Mouse (Mus musculus): Measurements from ENCODE around the gene Egln1. TPM values are rescaled to one million over a fixed set of nuclear protein-coding genes. Genes with fewer than 3 reads are reported as not detected.

Gene Egln1
- total RNA-seq (2021): 100 to 1,000 TPM; 140 to 151 TPM
- long read RNA-seq, experiment 1, transcript Egln1-201 (5 exons, 3,594 nt): major isoform, 207 of 269 reads
- long read RNA-seq, experiment 1, partial matches to known transcripts: 4 of 269 reads
- long read RNA-seq, experiment 1, other reads (novel, unspliced or antisense): 58 of 269 reads
- long read RNA-seq, experiment 2, transcript Egln1-201 (5 exons, 3,594 nt): major isoform, 283 of 330 reads
- long read RNA-seq, experiment 2, partial matches to known transcripts: 3 of 330 reads
- long read RNA-seq, experiment 2, other reads (novel, unspliced or antisense): 44 of 330 reads

DNA sequence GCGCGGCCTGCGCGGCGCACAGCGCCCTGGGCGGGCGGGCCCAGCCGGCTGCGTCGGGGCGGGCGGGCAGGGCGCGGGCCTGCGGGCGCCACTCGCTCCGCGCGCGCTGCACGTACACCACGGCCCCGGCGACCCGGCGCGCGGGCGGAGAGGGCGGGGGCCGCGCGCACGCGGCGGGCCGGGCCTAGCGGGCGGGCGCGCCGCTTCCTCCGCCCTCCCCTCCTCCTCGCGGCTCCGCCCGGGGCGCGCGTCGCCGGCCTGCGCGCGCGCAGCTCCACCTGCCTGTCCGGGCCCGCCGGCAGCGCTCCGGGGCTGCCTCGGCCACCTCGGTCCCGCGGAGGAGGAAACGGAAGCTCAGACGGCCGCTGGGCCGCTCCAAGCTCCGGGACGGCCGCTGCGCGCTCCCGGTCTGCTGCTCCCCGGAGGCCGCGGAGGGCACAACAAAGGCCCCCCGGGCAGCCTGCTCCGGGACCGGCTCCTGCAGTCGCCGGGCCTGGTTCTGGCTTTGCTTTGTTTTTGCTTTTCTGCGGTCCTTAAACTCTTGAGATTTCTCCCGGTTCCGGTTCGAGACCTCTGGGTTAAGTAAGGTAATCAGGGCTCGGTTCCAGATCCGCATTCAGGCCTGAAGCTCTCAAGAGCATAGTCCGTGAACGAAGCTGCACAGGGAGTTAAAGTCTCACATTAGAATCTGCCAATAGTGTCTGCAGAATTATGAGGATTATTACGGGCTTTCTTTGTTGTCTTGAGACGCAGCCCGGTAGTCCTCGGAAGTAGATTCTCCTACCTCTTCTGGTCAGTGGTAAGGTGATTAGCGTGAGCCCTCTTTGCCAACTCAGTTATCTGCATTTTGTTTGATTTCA lies at the start of gene Egln1:
TSS of gene Egln1 (minus strand) at position 116 of the 860 bp plus-strand sequence.
- DNase-seq: peak; percentile 65 to 70
- intact Hi-C loops (cut with DNase I): loop anchor here (2.0 to 5.0 kb wide), 3 partner anchors 37 to 63 kb away; partner anchors contain the start of genes Exoc8, Sprtn and Tsnax

DNA sequence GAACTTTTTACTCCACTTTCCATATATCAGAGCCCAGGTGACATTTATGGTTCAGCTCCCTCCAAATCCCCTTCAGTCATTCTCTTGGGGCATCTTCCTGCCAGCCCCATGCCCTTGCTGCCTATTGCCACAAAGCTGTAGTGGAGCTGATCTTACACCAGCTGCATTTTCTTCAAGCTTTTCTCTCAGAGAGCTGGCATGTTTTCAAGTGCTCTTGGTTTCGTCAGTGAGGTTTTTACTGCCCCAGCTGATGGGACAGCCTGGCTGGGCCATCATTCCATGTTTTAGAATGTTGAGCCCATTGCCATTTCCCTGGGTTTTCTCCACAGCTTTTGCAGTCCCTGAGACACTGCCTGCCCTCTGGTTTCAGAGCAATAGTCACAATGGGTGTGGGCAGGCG lies 46.7 kb upstream of the Egln1 start:
- DNase-seq: no peak
- intact Hi-C loops (cut with DNase I): no loop called here

GRCm38 (mm10) chr8:124991668-124991926 lies 42.5 kb upstream of the Egln1 start:
- intact Hi-C loops (cut with DNase I): no loop called here
- DNase-seq: no peak

GRCm38 (mm10) chr8:124990923-124991667 lies 42.0 kb upstream of the Egln1 start:
- intact Hi-C loops (cut with DNase I): no loop called here
- DNase-seq: no peak

- intact Hi-C loops (cut with DNase I): no loop called here
- no peak for DNase-seq
Observed at GRCm38 (mm10) chr8:124980828-124981227, 31.7 kb upstream of the Egln1 start.

GRCm38 (mm10) chr8:124980036-124980435 lies 30.9 kb upstream of the Egln1 start:
- intact Hi-C loops (cut with DNase I): no loop called here
- DNase-seq: no peak

GRCm38 (mm10) chr8:124978026-124978425 lies 28.9 kb upstream of the Egln1 start:
- intact Hi-C loops (cut with DNase I): no loop called here
- no peak for DNase-seq

- DNase-seq: no peak
- intact Hi-C loops (cut with DNase I): no loop called here
Observed at GRCm38 (mm10) chr8:124976211-124976610, 27.1 kb upstream of the Egln1 start.

GRCm38 (mm10) chr8:124974254-124974653 lies 25.1 kb upstream of the Egln1 start:
- intact Hi-C loops (cut with DNase I): no loop called here
- no peak for DNase-seq

DNA sequence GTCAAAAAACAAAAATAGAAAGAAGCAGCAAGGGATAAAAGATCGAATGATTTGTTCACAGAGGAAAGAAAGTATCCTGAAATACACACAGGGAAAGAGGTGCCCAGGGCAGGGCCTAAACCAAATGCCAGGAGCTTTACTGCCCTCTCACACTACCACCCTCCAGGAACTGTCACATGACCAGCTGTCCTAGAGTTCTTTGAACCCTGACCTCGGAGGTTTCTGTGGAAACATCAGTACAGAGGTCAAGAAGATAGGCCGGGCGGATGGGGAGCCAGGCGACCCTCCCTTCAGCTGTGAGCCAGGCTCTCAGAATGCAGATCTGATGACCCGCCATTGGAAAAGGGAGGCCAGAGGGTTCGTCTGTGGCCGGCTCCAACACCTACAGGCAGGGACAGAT lies 24.1 kb upstream of the Egln1 start:
- no peak for DNase-seq
- intact Hi-C loops (cut with DNase I): no loop called here

DNA sequence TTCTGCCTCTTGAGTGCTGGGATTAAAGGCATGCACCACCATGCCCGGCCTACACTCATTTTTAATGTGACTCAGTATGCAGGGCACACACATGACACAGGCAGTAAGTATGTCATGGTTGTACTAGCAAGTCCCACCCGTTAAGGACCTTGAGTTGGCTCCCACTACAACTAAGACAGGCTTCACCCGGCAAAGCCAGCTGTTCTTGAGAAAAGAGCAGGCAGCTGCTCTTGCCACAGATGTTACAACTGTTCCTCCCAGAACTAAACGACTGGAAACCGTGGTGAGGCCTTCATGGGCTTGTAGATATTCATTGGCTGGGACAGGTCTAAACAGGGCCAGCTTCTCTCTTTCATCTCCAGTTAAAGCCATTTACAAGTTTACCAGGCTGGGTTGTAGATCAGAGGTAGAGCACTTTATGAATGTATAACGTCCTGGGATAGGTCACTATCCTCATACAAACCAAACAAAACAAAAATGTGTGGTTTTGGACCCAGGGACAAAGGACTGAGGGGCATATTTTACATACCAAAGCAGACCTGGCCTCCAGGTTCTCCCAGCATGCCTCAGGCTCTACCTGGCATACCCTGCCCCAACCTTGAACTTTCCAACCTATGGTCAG lies 21.3 kb upstream of the Egln1 start:
- DNase-seq: no peak
- intact Hi-C loops (cut with DNase I): no loop called here

DNA sequence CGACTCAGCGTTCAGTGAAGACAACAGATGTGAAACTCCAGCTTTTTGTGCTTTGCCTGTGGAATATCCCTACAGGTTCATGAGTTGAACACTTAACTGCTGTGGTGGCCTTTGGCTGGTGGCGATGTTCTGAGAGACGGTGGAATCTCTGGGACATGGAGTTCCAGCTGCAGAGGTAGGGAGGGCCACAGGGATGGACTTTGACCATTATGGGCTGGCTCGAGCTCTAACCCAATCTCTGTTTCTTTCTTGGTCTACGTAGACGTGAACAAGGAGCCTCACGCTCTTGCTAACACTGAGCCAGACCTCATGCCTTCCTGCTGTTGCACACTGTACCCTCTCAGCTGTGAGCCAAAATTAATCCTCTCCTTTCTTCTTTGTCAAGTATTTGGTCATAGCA lies 15.8 kb upstream of the Egln1 start:
- no peak for DNase-seq

DNA sequence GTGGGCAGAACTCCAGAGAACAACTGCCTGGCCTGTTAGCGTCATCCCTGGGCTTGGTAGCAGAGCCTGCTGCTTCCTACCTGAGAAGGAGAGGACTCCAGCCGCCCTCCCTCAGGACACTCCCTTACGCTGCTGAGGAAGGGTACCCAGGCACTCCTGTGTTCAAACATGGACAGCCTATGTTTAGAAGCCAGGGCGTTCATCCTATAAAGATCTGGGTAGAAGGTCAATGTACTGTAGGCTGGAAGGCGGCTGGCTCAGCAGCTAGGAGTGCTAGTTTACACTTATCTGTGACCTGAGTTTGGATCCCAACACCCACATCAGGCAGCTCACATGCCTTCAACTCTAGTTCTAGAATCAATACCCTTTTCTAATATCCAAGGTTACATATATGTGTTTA lies 14.1 kb upstream of the Egln1 start:
- no peak for DNase-seq
- intact Hi-C loops (cut with DNase I): no loop called here

More for the DNA sequence above, 15.8 kb upstream of the Egln1 start:
- intact Hi-C loops (cut with DNase I): no loop called here

GRCm38 (mm10) chr8:124960226-124960880 lies 11.2 kb upstream of the Egln1 start:
- intact Hi-C loops (cut with DNase I): no loop called here
- no peak for DNase-seq

- intact Hi-C loops (cut with DNase I): no loop called here
- DNase-seq: no peak
Observed at GRCm38 (mm10) chr8:124959462-124960225, 10.5 kb upstream of the Egln1 start.

- DNase-seq: no peak
- intact Hi-C loops (cut with DNase I): no loop called here
Observed at GRCm38 (mm10) chr8:124954572-124955082, 5.5 kb upstream of the Egln1 start.

- intact Hi-C loops (cut with DNase I): no loop called here
- no peak for DNase-seq
Observed at GRCm38 (mm10) chr8:124953188-124953587, 4.1 kb upstream of the Egln1 start.

DNA sequence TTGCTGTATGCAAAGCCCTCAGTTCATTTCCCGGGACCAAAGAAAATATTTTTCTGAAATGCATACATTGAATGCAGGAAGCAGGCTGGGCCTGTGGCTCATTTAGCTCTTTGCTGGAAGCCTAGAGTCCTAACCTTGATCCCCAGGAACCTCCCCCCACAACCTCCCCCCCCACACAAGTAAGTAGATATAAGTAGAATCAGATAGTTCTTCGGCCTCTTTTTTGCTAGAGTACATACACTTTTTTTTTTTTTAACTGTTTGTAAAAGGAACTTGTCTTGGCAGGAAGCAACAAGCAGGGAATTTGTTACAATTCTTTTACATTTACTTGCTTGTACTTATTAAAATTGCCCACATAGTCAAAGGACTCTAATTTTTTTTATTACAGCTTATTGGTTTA lies 1.7 kb upstream of the Egln1 start:
- no peak for DNase-seq
- intact Hi-C loops (cut with DNase I): loop anchor here (2.0 kb wide), 1 partner anchor 62 kb away; the partner anchor contains the start of gene Tsnax

GRCm38 (mm10) chr8:124950069-124950456 lies 939 bp upstream of the Egln1 start:
- no peak for DNase-seq
- intact Hi-C loops (cut with DNase I): loop anchor here (2.0 kb wide), 1 partner anchor 63 kb away; the partner anchor contains the start of gene Tsnax

All from gastrocnemius, postnatal 36 days (tissue).